Mouse (Mus musculus): ENCODE results near the gene Retnlg. TPM values are rescaled to one million over a fixed set of nuclear protein-coding genes. Genes with fewer than 3 reads are reported as not detected.
"Not testable (repeated sequence)": the region's sequence is repeated elsewhere in the genome, so short reads cannot be mapped to it uniquely, and the experiment has no call there.

Retnlg gene
- total RNA-seq (2021) = not detected

DNA sequence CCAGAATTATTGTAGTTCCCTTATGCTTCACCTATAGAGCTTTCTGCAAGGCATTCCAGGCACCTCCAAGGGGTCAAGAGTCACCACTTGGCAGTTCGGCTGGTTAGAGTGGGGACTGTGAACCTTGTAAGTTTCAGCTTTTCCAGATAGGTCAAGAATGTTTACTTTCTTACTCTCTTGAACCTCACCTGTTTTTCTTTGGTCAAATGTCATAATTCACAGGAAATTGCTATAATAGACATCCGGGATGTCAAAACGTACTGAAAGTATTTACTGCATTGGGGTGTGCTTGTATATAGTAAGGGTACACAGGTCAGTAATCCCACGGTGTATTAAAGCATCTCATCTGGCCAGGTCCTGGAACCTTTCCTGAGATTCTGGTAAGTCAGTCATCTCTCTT is at the start of gene Retnlg:
Gene Retnlg, plus strand, starts transcription at position 301 of the 400 bp plus-strand sequence.
- no peak for DNase-seq

DNA sequence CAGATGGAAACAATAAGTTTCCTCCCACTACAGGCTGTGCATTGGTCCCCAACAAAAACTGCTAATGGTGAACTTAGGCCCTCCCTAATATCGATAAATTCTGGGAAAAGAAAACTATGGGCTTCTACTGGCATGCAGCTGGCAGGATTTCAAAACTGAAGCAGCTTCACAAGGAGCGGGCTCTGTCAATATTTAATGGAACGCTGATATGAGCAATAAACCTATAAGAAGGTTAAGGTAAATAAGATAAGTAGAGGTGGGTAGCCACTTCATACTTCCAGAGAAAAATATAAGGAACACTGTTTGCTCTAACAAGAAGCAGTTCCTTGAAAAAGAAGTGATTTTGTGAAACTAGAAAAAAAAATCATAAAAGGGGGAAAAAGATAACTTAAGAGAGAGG is 45.9 kb upstream of the Retnlg start:
- no peak for DNase-seq

DNA sequence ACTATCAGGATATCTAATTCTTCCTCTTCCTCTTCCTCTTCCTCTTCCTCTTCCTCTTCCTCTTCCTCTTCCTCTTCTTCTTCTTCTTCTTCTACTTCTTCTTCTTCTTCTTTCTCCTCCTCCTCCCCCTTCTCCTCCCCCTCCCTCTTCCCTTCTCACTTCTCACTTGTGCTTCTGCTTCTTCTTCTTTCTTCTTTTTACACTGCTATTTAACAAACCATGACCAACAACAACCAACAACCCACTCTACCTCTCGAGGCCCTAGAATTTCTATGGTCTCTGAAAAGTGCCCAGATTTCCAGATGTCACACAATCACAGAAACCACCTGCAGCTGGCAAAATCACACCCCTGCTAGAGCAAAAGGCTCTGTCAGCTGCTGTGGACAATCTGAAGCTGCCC is 44.8 kb upstream of the Retnlg start:
- no peak for DNase-seq

DNA sequence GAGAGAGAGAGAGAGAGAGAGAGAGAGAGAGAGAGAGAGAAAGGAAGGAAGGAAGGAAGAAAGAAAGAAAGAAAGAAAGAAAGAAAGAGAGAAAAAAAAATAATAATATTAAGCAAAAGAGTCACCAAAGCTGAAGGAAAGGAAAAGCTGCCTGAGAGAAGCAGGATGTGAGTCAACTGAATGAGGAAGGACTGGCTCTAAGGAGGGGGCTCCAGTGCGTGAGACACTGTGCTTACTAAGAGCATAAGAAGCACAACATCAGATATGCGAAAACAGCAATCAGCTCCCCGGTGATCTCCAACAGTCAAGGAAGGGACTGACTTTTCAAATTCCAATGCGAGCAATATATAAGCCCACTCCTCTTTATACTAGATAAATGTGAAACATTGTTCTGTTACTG is 43.4 kb upstream of the Retnlg start:
- no peak for DNase-seq

DNA sequence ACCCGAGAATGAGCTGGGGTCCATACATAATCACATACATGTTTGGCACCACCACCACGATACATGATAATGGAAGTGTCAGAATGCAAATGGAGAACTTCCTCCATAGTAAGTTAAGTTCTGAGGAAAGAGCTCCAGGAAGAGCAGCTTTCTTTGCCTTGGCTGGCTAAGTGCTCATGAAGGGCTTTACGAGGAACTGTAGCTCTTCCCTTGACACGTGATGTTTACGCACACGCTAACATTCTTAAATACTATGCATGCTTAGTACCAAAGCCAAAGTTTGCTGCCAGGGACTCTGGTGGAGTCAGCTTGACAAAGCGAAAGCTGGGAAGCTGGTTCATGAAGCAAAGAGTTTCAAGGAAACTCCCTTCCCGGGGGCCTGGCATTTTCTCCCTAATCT is 40.4 kb upstream of the Retnlg start:
- no peak for DNase-seq

DNA sequence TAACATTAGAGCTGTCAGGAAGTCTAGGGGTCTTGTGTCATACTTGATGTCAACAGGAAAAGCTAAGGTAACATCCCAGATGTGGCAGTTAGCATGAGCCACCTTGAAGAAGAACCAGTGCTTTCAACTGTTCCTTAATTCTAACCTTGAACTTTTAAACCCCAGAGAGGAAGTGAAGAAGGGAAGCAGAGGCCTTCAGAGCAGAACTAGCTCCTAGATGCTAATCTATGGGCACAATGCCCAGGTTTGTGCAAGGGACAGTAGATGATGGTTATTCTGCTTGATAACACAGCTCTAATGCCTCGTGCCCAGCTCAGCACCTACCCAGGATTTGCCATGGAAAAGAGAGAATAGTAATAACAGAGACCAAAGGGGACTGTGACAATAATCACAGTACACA is 38.8 kb upstream of the Retnlg start:
- not testable (repeated sequence) for DNase-seq

DNA sequence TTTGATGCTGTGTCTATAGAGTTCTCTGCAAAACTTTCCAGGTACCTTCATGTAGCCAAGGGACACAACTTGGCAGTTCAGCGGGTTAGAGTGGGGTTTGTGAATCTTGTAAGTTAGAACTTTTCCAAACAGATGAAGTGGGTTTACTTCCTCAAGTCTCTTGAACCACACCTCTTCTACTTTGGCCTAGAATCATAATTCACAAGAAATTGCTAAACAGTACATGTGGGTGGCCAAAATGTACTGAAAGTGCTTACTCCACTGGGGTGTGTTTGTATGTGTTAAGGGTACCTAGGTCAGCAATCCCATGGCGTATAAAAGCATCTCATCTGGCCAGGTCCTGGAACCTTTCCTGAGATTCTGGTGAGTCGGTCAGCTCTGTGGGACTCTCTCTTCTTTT is 30.2 kb upstream of the Retnlg start, which contains the start of gene Retnla:
Gene Retnla, plus strand, starts transcription at position 286 of the 400 bp plus-strand sequence.
- no peak for DNase-seq

DNA sequence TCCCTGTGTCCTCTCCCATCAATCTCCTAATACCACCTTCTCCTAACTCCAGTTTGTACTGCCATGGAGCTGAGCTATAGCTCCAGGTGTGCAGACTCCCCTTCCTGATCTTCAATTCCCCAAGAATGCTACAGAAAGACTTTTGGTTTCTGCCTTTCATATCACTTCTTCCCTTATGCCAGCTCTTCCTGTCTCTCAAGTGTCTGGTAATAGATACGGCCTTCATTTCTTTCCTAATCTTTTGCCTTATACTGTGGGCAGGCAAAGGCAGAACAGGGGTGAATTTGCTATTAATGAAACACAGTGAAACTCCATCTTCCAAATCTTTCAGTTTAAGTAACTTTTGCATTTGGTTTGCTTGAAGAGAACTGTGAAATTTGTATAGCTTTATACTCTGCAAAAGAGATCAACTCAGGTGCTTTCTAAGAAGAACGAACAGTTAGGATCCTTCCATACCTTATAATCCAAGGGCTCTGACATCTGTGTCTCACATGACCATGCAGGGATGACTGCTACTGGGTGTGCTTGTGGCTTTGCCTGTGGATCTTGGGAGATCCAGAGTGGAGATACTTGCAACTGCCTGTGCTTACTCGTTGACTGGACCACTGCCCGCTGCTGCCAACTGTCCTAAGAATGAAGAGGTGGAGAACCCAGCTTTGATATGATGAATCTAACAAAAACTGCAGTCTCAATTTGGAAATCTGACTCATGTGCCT is 28.6 kb upstream of the Retnlg start:
- no peak for DNase-seq

DNA sequence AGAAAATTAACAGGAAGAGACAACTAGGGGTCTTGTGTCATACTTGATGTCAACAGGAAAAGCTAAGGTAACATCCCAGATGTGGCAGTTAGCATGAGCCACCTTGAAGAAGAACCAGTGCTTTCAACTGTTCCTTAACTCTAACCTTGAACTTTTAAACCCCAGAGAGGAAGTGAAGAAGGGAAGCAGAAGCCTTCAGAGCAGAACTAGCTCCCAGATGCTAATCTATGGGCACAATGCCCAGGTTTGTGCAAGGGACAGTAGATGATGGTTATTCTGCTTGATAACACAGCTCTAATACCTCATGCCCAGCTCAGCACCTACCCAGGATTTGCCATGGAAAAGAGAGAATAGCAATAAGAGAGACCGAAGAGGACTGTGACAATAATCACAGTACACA is 7.4 kb upstream of the Retnlg start:
- DNase-seq = not testable (repeated sequence)

DNA sequence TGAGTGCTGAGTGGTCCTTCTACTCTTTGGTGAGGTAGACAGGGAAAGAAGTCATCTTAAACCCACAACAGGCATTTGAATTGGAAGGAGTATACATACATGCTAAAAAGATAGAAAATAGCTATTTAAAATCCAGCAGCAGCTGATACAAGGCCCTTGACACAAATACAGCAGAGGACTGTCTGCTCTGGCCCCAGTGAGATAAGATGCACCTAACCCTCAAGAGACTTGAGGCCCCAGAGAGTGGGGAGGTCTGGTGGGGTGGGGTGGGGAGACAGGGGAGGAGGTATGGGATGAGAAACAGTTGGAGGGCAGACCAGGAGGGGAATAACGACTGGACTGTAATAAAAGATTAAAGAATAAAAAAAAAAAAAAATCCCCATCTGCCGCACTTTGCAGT is 4.7 kb upstream of the Retnlg start:
- no peak for DNase-seq

DNA sequence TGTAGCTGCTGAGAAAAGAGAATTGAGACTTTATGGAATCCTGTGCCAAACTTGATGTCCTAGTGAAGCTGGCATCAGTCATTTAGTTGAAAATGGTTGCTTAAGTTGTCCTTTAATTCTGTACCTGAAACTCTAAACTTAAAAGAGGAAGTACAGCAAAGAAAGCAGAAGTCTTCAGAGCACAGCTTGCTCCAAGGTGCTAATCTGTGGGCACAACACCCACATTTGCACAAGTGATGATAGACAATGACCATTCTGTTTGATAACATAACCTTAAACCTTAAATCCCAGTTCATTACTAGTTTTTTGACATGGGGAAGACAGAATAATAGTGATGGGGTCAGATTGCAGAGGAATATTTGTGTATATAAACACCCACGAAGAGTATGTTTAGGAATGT is 3.8 kb upstream of the Retnlg start:
- no peak for DNase-seq

DNA sequence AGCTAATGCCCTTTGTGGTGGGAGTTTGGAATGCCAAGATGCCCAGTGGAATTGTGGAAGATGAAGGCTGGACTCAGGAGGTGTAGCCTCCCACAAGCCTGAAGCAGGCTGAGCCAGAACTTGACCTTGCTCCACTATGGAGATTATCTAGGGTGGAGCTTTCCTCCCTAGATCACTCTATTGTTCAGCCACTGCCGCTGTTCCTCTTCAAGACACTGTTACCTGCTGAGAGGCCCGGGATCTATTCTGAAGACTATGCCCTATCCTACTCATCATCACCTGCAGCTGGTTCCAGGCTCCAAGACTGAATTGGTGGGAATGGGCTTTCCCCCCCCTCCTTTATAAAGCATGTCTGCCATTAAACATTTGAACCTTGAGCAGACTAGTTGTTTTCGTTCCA is 2.8 kb upstream of the Retnlg start:
- no peak for DNase-seq

DNA sequence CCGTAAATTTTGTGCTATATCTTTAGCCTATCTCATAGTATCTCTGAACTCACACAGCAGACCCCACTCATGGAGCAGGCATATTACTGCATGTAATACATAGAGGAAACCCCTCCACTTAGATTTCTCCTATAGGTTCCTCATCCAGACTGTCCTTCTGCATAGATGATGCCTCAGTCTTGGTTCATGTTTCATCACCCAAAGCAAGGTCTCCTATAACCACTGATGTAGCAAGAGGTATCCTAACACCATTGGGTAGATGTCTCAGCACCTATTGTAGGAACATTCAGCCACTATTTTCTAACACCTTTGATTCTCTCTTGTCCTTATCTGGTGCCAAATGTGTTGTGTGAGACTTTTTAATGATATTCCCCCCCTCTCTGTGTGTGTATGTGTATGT is 667 bp upstream of the Retnlg start:
- no peak for DNase-seq

DNA sequence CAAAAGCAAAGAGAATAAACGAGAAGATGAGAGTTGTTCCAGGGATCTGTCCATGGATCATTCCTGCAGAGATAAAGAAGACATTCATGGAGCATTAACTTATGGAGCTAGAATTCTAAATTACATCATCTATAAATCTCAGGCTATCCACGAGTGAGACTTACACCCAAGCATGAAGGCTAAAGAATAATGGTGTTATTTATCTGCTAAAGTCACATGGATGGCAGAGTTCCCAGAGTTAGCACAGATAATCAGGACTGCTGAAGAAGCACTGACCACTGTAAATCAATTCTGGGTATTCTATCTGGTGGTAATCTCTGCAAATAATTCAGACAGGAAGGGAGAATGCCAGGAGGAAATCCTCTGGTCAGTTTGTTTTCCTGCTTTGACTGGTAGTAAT is 18.3 kb downstream of the Retnlg start:
- DNase-seq = no peak

DNA sequence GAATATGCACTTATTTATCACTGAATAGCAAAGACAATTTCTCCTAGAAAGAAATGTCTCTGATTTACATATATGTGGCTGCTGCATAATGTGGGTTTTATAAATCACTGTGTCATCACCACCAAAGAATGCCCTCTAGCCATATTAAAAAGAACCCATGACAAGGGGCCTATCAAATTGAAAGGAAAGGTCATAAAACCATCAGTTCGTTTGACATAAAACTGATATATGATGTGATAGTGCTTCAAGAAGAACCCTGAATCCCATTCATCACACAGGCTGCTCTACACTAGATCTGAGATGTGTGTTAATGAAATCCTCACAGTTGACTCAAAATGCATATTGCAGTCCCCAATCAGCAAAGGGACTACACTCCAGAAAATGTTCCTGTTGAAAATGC is 27.4 kb downstream of the Retnlg start:
- no peak for DNase-seq

DNA sequence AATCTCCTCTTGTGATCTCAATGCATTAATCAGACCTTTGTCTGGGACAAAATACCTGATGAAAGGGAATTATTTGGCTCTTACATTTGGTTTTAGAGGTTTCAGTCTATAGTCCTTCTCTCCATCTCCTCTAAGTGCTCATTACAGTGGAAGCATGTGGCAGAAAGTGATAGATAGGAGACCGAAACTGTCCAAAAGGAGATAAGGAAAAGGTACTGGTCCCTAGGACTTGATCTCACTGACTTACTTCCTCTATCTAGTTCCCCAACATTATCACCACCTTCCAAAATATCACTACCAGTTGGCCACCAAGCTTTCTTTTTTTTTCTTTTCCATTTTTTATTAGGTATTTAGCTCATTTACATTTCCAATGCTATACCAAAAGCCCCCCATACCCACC is 38.8 kb downstream of the Retnlg start:
- DNase-seq = no peak

DNA sequence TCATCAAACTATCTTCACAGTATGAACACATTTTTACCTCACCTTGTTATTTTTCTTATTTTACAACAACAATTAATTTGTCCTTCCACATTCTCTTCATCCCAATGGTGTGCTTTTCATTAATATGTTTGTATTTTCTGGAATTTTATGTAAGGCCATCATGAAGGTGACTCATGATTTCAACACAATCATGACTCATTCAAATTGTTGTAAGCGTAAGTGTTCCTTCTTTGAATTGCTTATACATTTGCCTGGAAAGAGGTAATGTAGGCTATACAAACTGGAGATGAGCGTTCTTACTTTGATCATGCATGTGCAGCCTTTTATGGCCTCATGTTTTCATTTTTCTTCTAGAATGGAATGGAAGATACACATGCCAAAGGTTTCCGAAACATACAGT is 40.8 kb downstream of the Retnlg start:
- no peak for DNase-seq

DNA sequence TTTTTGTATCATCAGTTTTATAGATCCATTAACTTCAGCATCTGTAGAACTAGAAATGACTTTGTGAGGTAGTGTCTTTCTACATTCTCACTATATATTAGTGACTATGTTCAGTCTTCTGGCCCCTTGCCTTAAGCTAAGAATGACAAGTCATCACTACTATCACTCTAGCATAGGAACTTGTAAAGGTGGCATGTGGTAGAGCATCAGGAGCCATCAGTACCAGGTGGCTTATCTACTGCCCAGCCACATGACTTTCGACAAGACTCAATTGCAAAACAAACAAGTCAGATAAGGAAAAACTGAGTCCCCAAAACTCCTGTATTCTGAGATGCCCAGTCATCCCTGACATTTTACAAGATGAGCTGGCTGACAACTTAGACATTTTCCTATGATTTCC is 51.3 kb downstream of the Retnlg start:
- no peak for DNase-seq

Other genes starting within 250 kb of the Retnlg start
- under 1 TPM; 0.17 to 0.23 TPM for gene Trat1, start 100.6 kb upstream of the Retnlg start, total RNA-seq (2021)
- gene Retnlb, start 55.8 kb upstream of the Retnlg start, total RNA-seq (2021) = not detected
- gene Retnla, start 30.1 kb upstream of the Retnlg start, total RNA-seq (2021) = not detected
- 10 to 100 TPM; 89.9 to 90.2 TPM for gene Dzip3, start 121.5 kb downstream of the Retnlg start, total RNA-seq (2021)
- 1 to 10 TPM in 1 of 2 experiments, under 1 TPM in 1; 0.97 to 1.8 TPM for gene Cip2a, start 121.6 kb downstream of the Retnlg start, total RNA-seq (2021)
- gene Myh15, start 184.9 kb downstream of the Retnlg start, total RNA-seq (2021) = under 1 TPM; 0.61 to 0.80 TPM